8 mouse cellular contexts compared by ENCODE assay signal in genomic region chr5:100845848-100846598, GRCm38 (mm10). TPM values are rescaled to one million over a fixed set of nuclear protein-coding genes. Genes with fewer than 3 reads are reported as not detected.
DNase-seq lines count a peak whose midpoint lies in the region; ATAC-seq and TF ChIP-seq lines count a peak whose summit lies in the region.

No protein-coding gene starts in this region.

- H3K4me2 ChIP-seq in hindbrain, embryonic 16.5 days (ENCODE audit: low read length) = peak overlapping the region; percentile 100

- H3K4me1 ChIP-seq in hindbrain, embryonic 16.5 days (ENCODE audit: control insufficient read depth, insufficient read depth, low read depth, low read length) = peaks cover 14% of the 10 kb centered on the region
- peaks cover 22% of the 10 kb centered on the region for H3K4me1 ChIP-seq in megakaryocyte, embryonic 14.5 days

- H3K27ac ChIP-seq in gastrocnemius, adult 2 months = peak overlapping the region; percentile 88
- H3K27ac ChIP-seq in hindbrain, embryonic 16.5 days (ENCODE audit: low read depth, low read length) = no peak overlapping the region

- intact Hi-C loops in gastrocnemius, adult 2 months (cut with DNase I) = no loop called here
- intact Hi-C loops in left cerebral cortex, postnatal 10 days (cut with DNase I) = no loop called here

- H3K27me3 ChIP-seq in hindbrain, embryonic 16.5 days (replicated peaks; ENCODE audit: control insufficient read depth, insufficient read depth, low read length) = peaks cover 31% of the 10 kb centered on the region
- H3K27me3 ChIP-seq in megakaryocyte, embryonic 14.5 days (replicated peaks) = peaks cover 59% of the 10 kb centered on the region

- H3K9me3 ChIP-seq in hindbrain, embryonic 16.5 days (ENCODE audit: control insufficient read depth, low read length) = peaks cover 7% of the 10 kb centered on the region; the same call in 1 of the 2 replicates
- H3K9me3 ChIP-seq in megakaryocyte, embryonic 14.5 days = peaks cover 16% of the 10 kb centered on the region

- H3K9ac ChIP-seq in hindbrain, embryonic 16.5 days (ENCODE audit: low read depth, low read length) = peak overlapping the region; percentile 68

- DNase-seq in NIH3T3 (ENCODE audit: low read depth) = peak; percentile 77
- DNase-seq in cerebellum, postnatal 10 days = peak; percentile 39 to 49
- DNase-seq in gastrocnemius, adult 2 months = peak; percentile 87
- DNase-seq in left cerebral cortex, postnatal 10 days (ENCODE audit: extremely low spot score in 1 of 2, low spot score in 2 of 2) = peak; percentile 4 to 60
- DNase-seq in right cerebral cortex, adult 2 months (ENCODE audit: low spot score in 2 of 2) = peak; percentile 60 to 64
- peak; percentile 46 for DNase-seq in urinary bladder, postnatal 10 days (ENCODE audit: low spot score)

- WGBS in hindbrain, embryonic 16.5 days = under 1% methylated on average over 52 of the region's 52 CpGs

- peak overlapping the region; percentile 89 for H3K4me3 ChIP-seq in gastrocnemius, adult 2 months
- H3K4me3 ChIP-seq in hindbrain, embryonic 16.5 days (ENCODE audit: low read length) = peak overlapping the region; percentile 62
- H3K4me3 ChIP-seq in megakaryocyte, embryonic 14.5 days (replicated peaks) = peak overlapping the region; percentile 93

- H3K36me3 ChIP-seq in hindbrain, embryonic 16.5 days (ENCODE audit: control insufficient read depth, insufficient read depth, low read length) = no peaks in the 10 kb centered on the region
- no peaks in the 10 kb centered on the region for H3K36me3 ChIP-seq in megakaryocyte, embryonic 14.5 days (replicated peaks; ENCODE audit: low read length)

- no peak for TF ChIP-seq CTCF in gastrocnemius, adult 2 months (IDR thresholded peaks at IDR 0.05)

- peak; percentile 70 for ATAC-seq in hindbrain, embryonic 16.5 days

RNA-seq across cellular contexts. Expression of gene Gpat3, which starts 0.5 kb away (rescaled TPM):
- total RNA-seq in gastrocnemius, adult 2 months (2021) = 1 to 10 TPM; 2.7 to 8.2 TPM
- 1.4 and 1.6 TPM in 2 replicates for polyA plus RNA-seq in hindbrain, embryonic 16.5 days (2015; fragmentation: Nextera tagmentation; extraction: Ambion mirVana)
- 1 to 10 TPM; 1.7 to 1.8 TPM for total RNA-seq in left cerebral cortex, postnatal 10 days (2021)
- not detected in 2 replicates for polyA plus RNA-seq in megakaryocyte, embryonic 14.5 days (2012; ENCODE audit: insufficient read depth, low replicate concordance)

RNA-seq across cellular contexts. Expression of gene Abraxas1, which starts 25.3 kb away (rescaled TPM):
- 1 to 10 TPM; 4.3 to 4.4 TPM for total RNA-seq in gastrocnemius, adult 2 months (2021)
- 13.1 and 14.3 TPM in 2 replicates for polyA plus RNA-seq in hindbrain, embryonic 16.5 days (2015; fragmentation: Nextera tagmentation; extraction: Ambion mirVana)
- 1 to 10 TPM; 4.8 to 5.7 TPM for total RNA-seq in left cerebral cortex, postnatal 10 days (2021)
- polyA plus RNA-seq in megakaryocyte, embryonic 14.5 days (2012; ENCODE audit: insufficient read depth, low replicate concordance) = 2.9 TPM in 1 of 2 replicates, not detected in the other

RNA-seq across cellular contexts. Expression of gene Mrps18c, which starts 47.6 kb away (rescaled TPM):
- 10 to 100 TPM; 62.6 to 74.4 TPM for total RNA-seq in gastrocnemius, adult 2 months (2021)
- polyA plus RNA-seq in hindbrain, embryonic 16.5 days (2015; fragmentation: Nextera tagmentation; extraction: Ambion mirVana) = 130 and 139 TPM in 2 replicates
- 10 to 100 TPM; 56.0 to 57.8 TPM for total RNA-seq in left cerebral cortex, postnatal 10 days (2021)
- 6.1 TPM in 1 of 2 replicates, not detected in the other for polyA plus RNA-seq in megakaryocyte, embryonic 14.5 days (2012; ENCODE audit: insufficient read depth, low replicate concordance)

RNA-seq across cellular contexts. Expression of gene Helq, which starts 47.6 kb away (rescaled TPM):
- total RNA-seq in gastrocnemius, adult 2 months (2021) = 1 to 10 TPM; 5.1 to 5.3 TPM
- polyA plus RNA-seq in hindbrain, embryonic 16.5 days (2015; fragmentation: Nextera tagmentation; extraction: Ambion mirVana) = 16.0 and 17.2 TPM in 2 replicates
- 10 to 100 TPM; 17.8 to 19.9 TPM for total RNA-seq in left cerebral cortex, postnatal 10 days (2021)
- 2.8 TPM in 1 of 2 replicates, not detected in the other for polyA plus RNA-seq in megakaryocyte, embryonic 14.5 days (2012; ENCODE audit: insufficient read depth, low replicate concordance)

Comparison
In these comparisons a context has a peak if more than half of its experiments do, and no peak if none do; other contexts are left out.
1. DNase-seq: peak in every context shown above with its lines; median percentile 87 in gastrocnemius, adult 2 months; 77 in NIH3T3; 62 in right cerebral cortex, adult 2 months; 46 in urinary bladder, postnatal 10 days; 44 in cerebellum, postnatal 10 days; 32 in left cerebral cortex, postnatal 10 days.